Mouse (Mus musculus): Measurements from ENCODE around the gene Psd4. TPM values are rescaled to one million over a fixed set of nuclear protein-coding genes. Genes with fewer than 3 reads are reported as not detected.

Gene Psd4
- polyA plus RNA-seq, 1 experiment from 2014 or later = 5.4 TPM

GRCm38 (mm10) chr2:24397115-24397514, 29.7 kb downstream of the Psd4 start:
- Histone ChIP-seq H3K9ac (ENCODE audit: low read depth, low read length) (no peak overlapping the region), H3K27ac (ENCODE audit: low read depth, low read length) (no peak overlapping the region), H3K4me1 (replicated peaks; ENCODE audit: control insufficient read depth, insufficient read depth, low read length) (no peaks in the 10 kb centered on the region)

GRCm38 (mm10) chr2:24400711-24401110, 33.3 kb downstream of the Psd4 start:
- H3K27me3 ChIP-seq (replicated peaks; ENCODE audit: control insufficient read depth, insufficient read depth, low read length) = no peaks in the 10 kb centered on the region; the same call in 1 of the 2 replicates
- no peak overlapping the region for H3K9ac ChIP-seq (ENCODE audit: low read depth, low read length)
- no peak overlapping the region for H3K27ac ChIP-seq (ENCODE audit: low read depth, low read length)
- peaks cover 7% of the 10 kb centered on the region; the same call in 1 of the 2 replicates for H3K36me3 ChIP-seq (ENCODE audit: control insufficient read depth, insufficient read depth)
- TF ChIP-seq CTCF (IDR thresholded peaks at IDR 0.05; ENCODE audit: low read depth) = no peak
- H3K9me3 ChIP-seq (ENCODE audit: control insufficient read depth) = no peaks in the 10 kb centered on the region
- no peak overlapping the region for H3K4me2 ChIP-seq (replicated peaks; ENCODE audit: low read depth)
- ATAC-seq = no peak
- WGBS = 85% methylated on average over 3 of the region's 3 CpGs
- no peak overlapping the region for H3K4me3 ChIP-seq (ENCODE audit: low read depth, low read length)
- peaks cover 3% of the 10 kb centered on the region; the same call in 1 of the 2 replicates for H3K4me1 ChIP-seq (replicated peaks; ENCODE audit: control insufficient read depth, insufficient read depth, low read length)

More at GRCm38 (mm10) chr2:24397115-24397514, 29.7 kb downstream of the Psd4 start:
- no peak overlapping the region for H3K4me3 ChIP-seq (ENCODE audit: low read depth, low read length)
- ATAC-seq = no peak
- H3K4me2 ChIP-seq (replicated peaks; ENCODE audit: low read depth) = no peak overlapping the region
- WGBS = 23% methylated on average over 2 of the region's 2 CpGs
- no peaks in the 10 kb centered on the region for H3K36me3 ChIP-seq (ENCODE audit: control insufficient read depth, insufficient read depth)
- H3K9me3 ChIP-seq (ENCODE audit: control insufficient read depth) = no peaks in the 10 kb centered on the region
- TF ChIP-seq CTCF (IDR thresholded peaks at IDR 0.05; ENCODE audit: low read depth) = peak; percentile 33
- H3K27me3 ChIP-seq (replicated peaks; ENCODE audit: control insufficient read depth, insufficient read depth, low read length) = no peaks in the 10 kb centered on the region

- 16% methylated on average over 23 of the region's 23 CpGs for WGBS
- no peak overlapping the region for H3K9ac ChIP-seq (ENCODE audit: low read depth, low read length)
These were observed 38.1 kb downstream of the Psd4 start for GRCm38 (mm10) chr2:24405345-24406012.

GRCm38 (mm10) chr2:24407701-24408485, 40.5 kb downstream of the Psd4 start:
- Histone ChIP-seq H3K9ac (ENCODE audit: low read depth, low read length) (no peak overlapping the region), H3K4me3 (ENCODE audit: low read depth, low read length) (no peak overlapping the region), H3K36me3 (ENCODE audit: control insufficient read depth, insufficient read depth) (peaks cover 9% of the 10 kb centered on the region; the same call in 1 of the 2 replicates), H3K9me3 (ENCODE audit: control insufficient read depth) (no peaks in the 10 kb centered on the region), H3K27me3 (replicated peaks; ENCODE audit: control insufficient read depth, insufficient read depth, low read length) (no peaks in the 10 kb centered on the region; the same call in 1 of the 2 replicates), H3K4me2 (replicated peaks; ENCODE audit: low read depth) (no peak overlapping the region), H3K4me1 (replicated peaks; ENCODE audit: control insufficient read depth, insufficient read depth, low read length) (peaks cover 3% of the 10 kb centered on the region; the same call in 1 of the 2 replicates), H3K27ac (ENCODE audit: low read depth, low read length) (no peak overlapping the region)
- no peak for TF ChIP-seq CTCF (IDR thresholded peaks at IDR 0.05; ENCODE audit: low read depth)
- 64% methylated on average over 4 of the region's 4 CpGs for WGBS
- no peak for ATAC-seq

More at GRCm38 (mm10) chr2:24405345-24406012, 38.1 kb downstream of the Psd4 start:
- Histone ChIP-seq H3K9me3 (ENCODE audit: control insufficient read depth) (no peaks in the 10 kb centered on the region), H3K36me3 (ENCODE audit: control insufficient read depth, insufficient read depth) (peaks cover 12% of the 10 kb centered on the region; the same call in 1 of the 2 replicates), H3K4me1 (replicated peaks; ENCODE audit: control insufficient read depth, insufficient read depth, low read length) (peaks cover 3% of the 10 kb centered on the region; the same call in 1 of the 2 replicates), H3K4me3 (ENCODE audit: low read depth, low read length) (no peak overlapping the region), H3K4me2 (replicated peaks; ENCODE audit: low read depth) (peak overlapping the region; percentile 45), H3K27me3 (replicated peaks; ENCODE audit: control insufficient read depth, insufficient read depth, low read length) (no peaks in the 10 kb centered on the region; the same call in 1 of the 2 replicates), H3K27ac (ENCODE audit: low read depth, low read length) (no peak overlapping the region)
- peak; percentile 75 for ATAC-seq
- TF ChIP-seq CTCF (IDR thresholded peaks at IDR 0.05; ENCODE audit: low read depth) = peak; percentile 97

- WGBS = 4% methylated on average over 2 of the region's 2 CpGs
- peak; percentile 99 for TF ChIP-seq CTCF (IDR thresholded peaks at IDR 0.05; ENCODE audit: low read depth)
- no peaks in the 10 kb centered on the region for H3K9me3 ChIP-seq (ENCODE audit: control insufficient read depth)
- H3K4me2 ChIP-seq (replicated peaks; ENCODE audit: low read depth) = no peak overlapping the region
- H3K9ac ChIP-seq (ENCODE audit: low read depth, low read length) = no peak overlapping the region
- H3K4me1 ChIP-seq (replicated peaks; ENCODE audit: control insufficient read depth, insufficient read depth, low read length) = peaks cover 3% of the 10 kb centered on the region; the same call in 1 of the 2 replicates
- H3K27ac ChIP-seq (ENCODE audit: low read depth, low read length) = no peak overlapping the region
- H3K27me3 ChIP-seq (replicated peaks; ENCODE audit: control insufficient read depth, insufficient read depth, low read length) = no peaks in the 10 kb centered on the region; the same call in 1 of the 2 replicates
- H3K4me3 ChIP-seq (ENCODE audit: low read depth, low read length) = no peak overlapping the region
- peaks cover 5% of the 10 kb centered on the region; the same call in 1 of the 2 replicates for H3K36me3 ChIP-seq (ENCODE audit: control insufficient read depth, insufficient read depth)
- ATAC-seq = peak; percentile 14; the same call in 1 of the 2 replicates
These were observed 41.8 kb downstream of the Psd4 start for GRCm38 (mm10) chr2:24409166-24409565.

GRCm38 (mm10) chr2:24413172-24413571, 45.8 kb downstream of the Psd4 start:
- no peaks in the 10 kb centered on the region for H3K9me3 ChIP-seq (ENCODE audit: control insufficient read depth)
- no peak overlapping the region for H3K4me3 ChIP-seq (ENCODE audit: low read depth, low read length)
- no peaks in the 10 kb centered on the region for H3K36me3 ChIP-seq (ENCODE audit: control insufficient read depth, insufficient read depth)
- no peak overlapping the region for H3K27ac ChIP-seq (ENCODE audit: low read depth, low read length)
- H3K9ac ChIP-seq (ENCODE audit: low read depth, low read length) = no peak overlapping the region
- H3K4me2 ChIP-seq (replicated peaks; ENCODE audit: low read depth) = no peak overlapping the region
- no peak for TF ChIP-seq CTCF (IDR thresholded peaks at IDR 0.05; ENCODE audit: low read depth)
- H3K4me1 ChIP-seq (replicated peaks; ENCODE audit: control insufficient read depth, insufficient read depth, low read length) = no peaks in the 10 kb centered on the region
- H3K27me3 ChIP-seq (replicated peaks; ENCODE audit: control insufficient read depth, insufficient read depth, low read length) = no peaks in the 10 kb centered on the region
- 57% methylated on average over 3 of the region's 3 CpGs for WGBS
- ATAC-seq = no peak
